Mouse (Mus musculus) cerebellum, adult 9-10 months (tissue): ENCODE data around the gene Scn2b.

ENCODE experiments used
- DNase-seq: peaks from one replicate; pipeline ENCODE4 v3.0.0; 2022

Scn2b gene

GRCm38 (mm10) chr9:45117741-45118431 is at the start of gene Scn2b:
Gene Scn2b (plus strand): TSS chr9:45117782.
- peak; percentile 86 for DNase-seq

GRCm38 (mm10) chr9:45071800-45072199 is 45.8 kb upstream of the Scn2b start:
- DNase-seq, result no peak

GRCm38 (mm10) chr9:45077859-45078258 is 39.7 kb upstream of the Scn2b start:
- DNase-seq, result no peak

- DNase-seq, result no peak
These were observed 38.6 kb upstream of the Scn2b start, which contains the start of gene Jaml for GRCm38 (mm10) chr9:45079011-45079410. Gene Jaml (plus strand): TSS chr9:45079183.

GRCm38 (mm10) chr9:45083132-45083531 is 34.5 kb upstream of the Scn2b start:
- no peak for DNase-seq

GRCm38 (mm10) chr9:45084556-45084955 is 33.0 kb upstream of the Scn2b start:
- no peak for DNase-seq

GRCm38 (mm10) chr9:45085741-45086690 is 31.6 kb upstream of the Scn2b start:
- peak; percentile 99 for DNase-seq

- no peak for DNase-seq
These were observed 29.5 kb upstream of the Scn2b start for GRCm38 (mm10) chr9:45088040-45088439.

- no peak for DNase-seq
These were observed 26.8 kb upstream of the Scn2b start for GRCm38 (mm10) chr9:45090811-45091210.

GRCm38 (mm10) chr9:45092641-45093040 is 24.9 kb upstream of the Scn2b start:
- no peak for DNase-seq

- DNase-seq, result no peak
These were observed 22.2 kb upstream of the Scn2b start for GRCm38 (mm10) chr9:45095149-45095937.

GRCm38 (mm10) chr9:45097877-45098276 is 19.7 kb upstream of the Scn2b start:
- no peak for DNase-seq

- DNase-seq, result no peak
These were observed 19.2 kb upstream of the Scn2b start for GRCm38 (mm10) chr9:45098426-45098825.

- DNase-seq, result no peak
These were observed 15.1 kb upstream of the Scn2b start for GRCm38 (mm10) chr9:45102528-45102927.

GRCm38 (mm10) chr9:45103211-45103979 is 14.2 kb upstream of the Scn2b start:
- no peak for DNase-seq

GRCm38 (mm10) chr9:45105596-45106374 is 11.8 kb upstream of the Scn2b start:
- DNase-seq, result no peak

- DNase-seq, result peak; percentile 89
These were observed 1.9 kb upstream of the Scn2b start for GRCm38 (mm10) chr9:45115706-45116105.

GRCm38 (mm10) chr9:45116819-45117218 is 763 bp upstream of the Scn2b start:
- no peak for DNase-seq

GRCm38 (mm10) chr9:45118552-45118951 is 970 bp downstream of the Scn2b start:
- DNase-seq, result peak; percentile 94

GRCm38 (mm10) chr9:45119316-45119953 is 1.9 kb downstream of the Scn2b start:
- DNase-seq, result peak; percentile 80
